Mouse (Mus musculus) liver, adult (tissue): ENCODE measurements around the gene Crim1.

ENCODE experiments used
- GATA4 ChIP-seq: IDR thresholded peaks from 2 replicates; pipeline ENCODE4 v1.6.1; 2014; ENCODE audit warnings: mild to moderate bottlenecking, low read length; ENCODE audit not compliant: insufficient replicate concordance

Crim1 gene

GRCm38 (mm10) chr17:78415255-78415654, 215.2 kb downstream of the Crim1 start:
- no peak for TF ChIP-seq GATA4

- no peak for TF ChIP-seq GATA4
Observed at GRCm38 (mm10) chr17:78417381-78418281, 217.6 kb downstream of the Crim1 start, which contains the start of gene Fez2. Gene Fez2 (minus strand): TSS chr17:78418152.

- TF ChIP-seq GATA4: no peak
Observed at GRCm38 (mm10) chr17:78419216-78419615, 219.2 kb downstream of the Crim1 start.

- no peak for TF ChIP-seq GATA4
Observed at GRCm38 (mm10) chr17:78425026-78425425, 225.0 kb downstream of the Crim1 start.
